10 mouse cellular contexts compared by ENCODE assay signal in the genomic region with DNA sequence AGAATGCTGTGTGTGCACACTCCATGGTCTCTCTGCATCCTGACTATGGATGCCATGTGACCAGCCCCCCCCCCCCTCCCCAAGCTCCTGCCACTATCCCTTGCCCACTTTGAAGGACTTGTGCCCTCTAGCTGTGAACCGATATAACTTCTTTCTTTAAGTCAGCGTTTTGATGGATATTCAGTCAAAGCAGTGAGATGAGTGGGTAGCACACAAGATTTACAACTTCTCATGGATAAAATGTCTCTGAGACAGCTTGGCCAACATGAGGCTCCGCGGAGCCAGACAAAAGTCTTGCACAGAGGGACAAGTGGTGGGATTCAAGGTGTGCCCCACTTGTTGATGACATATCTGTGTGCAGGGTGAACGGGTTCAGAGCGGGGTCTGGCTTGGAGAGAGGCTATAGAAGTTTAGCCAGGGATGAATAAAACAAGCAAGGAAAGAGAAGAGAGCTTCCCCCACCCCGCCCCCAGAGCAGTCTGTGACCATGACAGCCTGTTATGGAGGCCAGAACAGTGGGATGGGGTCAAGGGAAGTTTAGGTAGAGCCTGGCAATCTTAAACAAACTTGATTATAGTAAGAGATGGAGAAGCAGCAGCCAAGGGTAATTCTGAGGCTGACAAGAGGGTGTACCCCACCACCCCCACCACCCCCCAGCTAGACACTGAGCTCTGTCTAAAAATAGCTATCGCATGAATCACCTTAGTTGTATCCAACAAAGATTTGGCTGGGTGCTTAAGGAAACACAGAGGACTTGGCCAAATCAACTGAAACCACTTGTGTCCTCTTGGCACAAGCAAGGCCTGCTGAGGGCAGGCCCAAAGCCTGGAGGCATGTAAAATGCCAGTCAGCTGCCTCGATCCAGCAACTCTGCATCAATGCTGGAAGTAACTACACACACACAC.
DNase-seq lines count a peak whose midpoint lies in the region; ATAC-seq lines count a peak whose summit lies in the region.
"Had no signal": no experiment of that assay in that cellular context is flagged by ENCODE, and none has a peak within 500 bp of the region (broad histone marks: within the 10 kb centered on the region; RNA-seq: fewer than 3 reads in every experiment).

No protein-coding gene starts in this region.

- H3K4me1 ChIP-seq in kidney, embryonic 15.5 days = peaks cover 26% of the 10 kb centered on the region
- H3K4me1 ChIP-seq in kidney, embryonic 14.5 days (ENCODE audit: control insufficient read depth, insufficient read depth, low read length) = peaks cover 18% of the 10 kb centered on the region; the same call in 1 of the 2 replicates
- peaks cover 9% of the 10 kb centered on the region; the same call in 1 of the 2 replicates for H3K4me1 ChIP-seq in heart, embryonic 15.5 days (replicated peaks)

- ATAC-seq in kidney, embryonic 15.5 days (replicated peaks; ENCODE audit: low FRiP score) = 0 out of 2 replicates have a peak, but pooled peaks have one; percentile 10
- no peak for ATAC-seq in kidney, embryonic 14.5 days (ENCODE audit: low FRiP score, low TSS enrichment)
- ATAC-seq in heart, embryonic 15.5 days (replicated peaks; ENCODE audit: insufficient number of reproducible peaks, insufficient read depth, low FRiP score, low read depth) = peak; percentile 62; the same call in 1 of the 2 replicates

- no peak overlapping the region for H3K4me3 ChIP-seq in kidney, embryonic 15.5 days (replicated peaks)
- no peak overlapping the region for H3K4me3 ChIP-seq in kidney, embryonic 14.5 days (ENCODE audit: low read length)
- H3K4me3 ChIP-seq in heart, embryonic 15.5 days = no peak overlapping the region

- DNase-seq in adrenal gland, adult 2 months = peak; percentile 32
- no peak for DNase-seq in adrenal gland, adult 18-20 months (ENCODE audit: low spot score in 2 of 2)
- peak; percentile 2 for DNase-seq in naive thymus-derived CD4-positive, alpha-beta T cell, adult 2 months (ENCODE audit: low read depth)
- no peak for DNase-seq in layer of hippocampus, adult 18-20 months (ENCODE audit: low spot score in 2 of 2)
- DNase-seq in urinary bladder, postnatal 4 days (ENCODE audit: low spot score in 2 of 2) = no peak
- DNase-seq: B cell, adult 2 months had no signal

- H3K4me2 ChIP-seq in kidney, embryonic 15.5 days = no peak overlapping the region
- no peak overlapping the region for H3K4me2 ChIP-seq in kidney, embryonic 14.5 days (replicated peaks; ENCODE audit: low read depth, low read length)
- no peak overlapping the region for H3K4me2 ChIP-seq in heart, embryonic 15.5 days

- no peaks in the 10 kb centered on the region for H3K36me3 ChIP-seq in kidney, embryonic 15.5 days
- no peaks in the 10 kb centered on the region for H3K36me3 ChIP-seq in kidney, embryonic 14.5 days (ENCODE audit: control insufficient read depth, insufficient read depth, low read length)
- no peaks in the 10 kb centered on the region for H3K36me3 ChIP-seq in heart, embryonic 15.5 days

- H3K27me3 ChIP-seq in kidney, embryonic 15.5 days = no peaks in the 10 kb centered on the region
- no peaks in the 10 kb centered on the region for H3K27me3 ChIP-seq in kidney, embryonic 14.5 days (ENCODE audit: control insufficient read depth, insufficient read depth, low read length)
- H3K27me3 ChIP-seq in heart, embryonic 15.5 days = 0 out of 2 replicates have a peak, but pooled peaks cover 2% of the 10 kb centered on the region

- WGBS in kidney, embryonic 15.5 days = 70% methylated on average over 9 of the region's 9 CpGs
- WGBS in kidney, embryonic 14.5 days = 78% methylated on average over 9 of the region's 9 CpGs
- WGBS in heart, embryonic 15.5 days = 61% methylated on average over 9 of the region's 9 CpGs

- H3K27ac ChIP-seq in kidney, embryonic 15.5 days = no peak overlapping the region
- no peak overlapping the region for H3K27ac ChIP-seq in kidney, embryonic 14.5 days (ENCODE audit: low read depth, low read length)
- H3K27ac ChIP-seq in heart, embryonic 15.5 days = no peak overlapping the region
- H3K27ac ChIP-seq: liver, embryonic 14.5 days had no signal

- no peak overlapping the region for H3K9ac ChIP-seq in kidney, embryonic 15.5 days
- H3K9ac ChIP-seq in kidney, embryonic 14.5 days (ENCODE audit: low read depth, low read length) = no peak overlapping the region
- H3K9ac ChIP-seq in heart, embryonic 15.5 days = no peak overlapping the region
- H3K9ac ChIP-seq: liver, embryonic 14.5 days had no signal

- no peaks in the 10 kb centered on the region for H3K9me3 ChIP-seq in kidney, embryonic 15.5 days (replicated peaks)
- no peaks in the 10 kb centered on the region for H3K9me3 ChIP-seq in kidney, embryonic 14.5 days (ENCODE audit: control insufficient read depth, low read length)
- H3K9me3 ChIP-seq in heart, embryonic 15.5 days (replicated peaks) = no peaks in the 10 kb centered on the region

Comparison
In these comparisons a context has a peak if more than half of its experiments do, and no peak if none do; other contexts are left out.
1. DNase-seq: peak in adrenal gland, adult 2 months (single experiment) and naive thymus-derived CD4-positive, alpha-beta T cell, adult 2 months (single experiment); none in adrenal gland, adult 18-20 months (0 of 2), layer of hippocampus, adult 18-20 months (0 of 2) and urinary bladder, postnatal 4 days (0 of 2).